Mouse (Mus musculus): ENCODE measurements around the gene Csrp1. TPM values are rescaled to one million over a fixed set of nuclear protein-coding genes. Genes with fewer than 3 reads are reported as not detected.
A peak's percentile ranks its signal among the peaks of the same experiment; 100 is the strongest.

Csrp1 gene
- total and polyA plus RNA-seq, 2 experiments from 2014 or later = 145 to 840 TPM

- Histone ChIP-seq H3K9me3 (replicated peaks; ENCODE audit: control insufficient read depth, low read length) (no peaks in the 10 kb centered on the region), H3K27me3 (ENCODE audit: control insufficient read depth, insufficient read depth, low read length) (no peaks in the 10 kb centered on the region), H3K9ac (replicated peaks; ENCODE audit: low read depth, low read length) (no peak overlapping the region), H3K4me3 (ENCODE audit: low read depth, low read length) (no peak overlapping the region), H3K4me2 (ENCODE audit: low read depth, low read length) (peak overlapping the region; percentile 9; the same call in 1 of the 2 replicates), H3K4me1 (ENCODE audit: control insufficient read depth, insufficient read depth) (peaks cover 40% of the 10 kb centered on the region), H3K36me3 (replicated peaks; ENCODE audit: control insufficient read depth, insufficient read depth, low read length) (no peaks in the 10 kb centered on the region), H3K27ac (ENCODE audit: low read depth) (peak overlapping the region; percentile 50)
- no peak for DNase-seq (ENCODE audit: low spot score)
- 39% methylated on average over 14 of the region's 14 CpGs for WGBS
- TF ChIP-seq EP300 (IDR thresholded peaks at IDR 0.05; ENCODE audit: low read depth) (0 out of 2 replicates have a peak, but pooled peaks have one; percentile 55), CTCF (IDR thresholded peaks at IDR 0.05; ENCODE audit: low read depth) (no peak)
- ATAC-seq (ENCODE audit: insufficient read depth, low read depth) = no peak
These were observed 46.4 kb upstream of the Csrp1 start for GRCm38 (mm10) chr1:135673423-135673822.

- Histone ChIP-seq H3K9me3 (replicated peaks; ENCODE audit: control insufficient read depth, low read length) (no peaks in the 10 kb centered on the region), H3K9ac (replicated peaks; ENCODE audit: low read depth, low read length) (no peak overlapping the region), H3K4me1 (ENCODE audit: control insufficient read depth, insufficient read depth) (peaks cover 30% of the 10 kb centered on the region), H3K36me3 (replicated peaks; ENCODE audit: control insufficient read depth, insufficient read depth, low read length) (no peaks in the 10 kb centered on the region), H3K4me2 (ENCODE audit: low read depth, low read length) (no peak overlapping the region), H3K27me3 (ENCODE audit: control insufficient read depth, insufficient read depth, low read length) (no peaks in the 10 kb centered on the region), H3K27ac (ENCODE audit: low read depth) (0 out of 2 replicates have a peak overlapping the region, but pooled peaks have one; percentile 11), H3K4me3 (ENCODE audit: low read depth, low read length) (no peak overlapping the region)
- ATAC-seq (ENCODE audit: insufficient read depth, low read depth) = peak; percentile 53; the same call in 1 of the 2 replicates
- peak; percentile 28 for TF ChIP-seq CTCF (IDR thresholded peaks at IDR 0.05; ENCODE audit: low read depth)
- TF ChIP-seq EP300 (IDR thresholded peaks at IDR 0.05; ENCODE audit: low read depth) = no peak
- no peak for DNase-seq (ENCODE audit: low spot score)
- 33% methylated on average over 11 of the region's 11 CpGs for WGBS
These were observed 44.3 kb upstream of the Csrp1 start for GRCm38 (mm10) chr1:135675449-135676129.

GRCm38 (mm10) chr1:135676247-135676646 lies 43.6 kb upstream of the Csrp1 start:
- Histone ChIP-seq H3K9ac (replicated peaks; ENCODE audit: low read depth, low read length) (no peak overlapping the region), H3K36me3 (replicated peaks; ENCODE audit: control insufficient read depth, insufficient read depth, low read length) (no peaks in the 10 kb centered on the region), H3K4me1 (ENCODE audit: control insufficient read depth, insufficient read depth) (peaks cover 30% of the 10 kb centered on the region), H3K4me3 (ENCODE audit: low read depth, low read length) (no peak overlapping the region), H3K9me3 (replicated peaks; ENCODE audit: control insufficient read depth, low read length) (no peaks in the 10 kb centered on the region), H3K4me2 (ENCODE audit: low read depth, low read length) (no peak overlapping the region), H3K27me3 (ENCODE audit: control insufficient read depth, insufficient read depth, low read length) (no peaks in the 10 kb centered on the region), H3K27ac (ENCODE audit: low read depth) (no peak overlapping the region)
- 75% methylated on average over 10 of the region's 10 CpGs for WGBS
- TF ChIP-seq CTCF (IDR thresholded peaks at IDR 0.05; ENCODE audit: low read depth) (no peak), EP300 (IDR thresholded peaks at IDR 0.05; ENCODE audit: low read depth) (no peak)
- no peak for ATAC-seq (ENCODE audit: insufficient read depth, low read depth)
- no peak for DNase-seq (ENCODE audit: low spot score)

- ATAC-seq (ENCODE audit: insufficient read depth, low read depth) = no peak
- WGBS = 60% methylated on average over 8 of the region's 8 CpGs
- TF ChIP-seq CTCF (IDR thresholded peaks at IDR 0.05; ENCODE audit: low read depth) (no peak), EP300 (IDR thresholded peaks at IDR 0.05; ENCODE audit: low read depth) (no peak)
These were observed 42.8 kb upstream of the Csrp1 start for GRCm38 (mm10) chr1:135676938-135677682.

GRCm38 (mm10) chr1:135678145-135678544 lies 41.7 kb upstream of the Csrp1 start:
- Histone ChIP-seq H3K9ac (replicated peaks; ENCODE audit: low read depth, low read length) (no peak overlapping the region), H3K27me3 (ENCODE audit: control insufficient read depth, insufficient read depth, low read length) (no peaks in the 10 kb centered on the region), H3K9me3 (replicated peaks; ENCODE audit: control insufficient read depth, low read length) (no peaks in the 10 kb centered on the region), H3K4me3 (ENCODE audit: low read depth, low read length) (no peak overlapping the region), H3K4me2 (ENCODE audit: low read depth, low read length) (no peak overlapping the region), H3K36me3 (replicated peaks; ENCODE audit: control insufficient read depth, insufficient read depth, low read length) (0 out of 2 replicates have a peak, but pooled peaks cover 3% of the 10 kb centered on the region), H3K4me1 (ENCODE audit: control insufficient read depth, insufficient read depth) (peaks cover 15% of the 10 kb centered on the region), H3K27ac (ENCODE audit: low read depth) (no peak overlapping the region)
- WGBS = 74% methylated on average over 6 of the region's 6 CpGs
- no peak for DNase-seq (ENCODE audit: low spot score)
- no peak for TF ChIP-seq EP300 (IDR thresholded peaks at IDR 0.05; ENCODE audit: low read depth)
- ATAC-seq (ENCODE audit: insufficient read depth, low read depth) = no peak

More at GRCm38 (mm10) chr1:135676938-135677682, 42.8 kb upstream of the Csrp1 start:
- Histone ChIP-seq H3K27me3 (ENCODE audit: control insufficient read depth, insufficient read depth, low read length) (no peaks in the 10 kb centered on the region), H3K36me3 (replicated peaks; ENCODE audit: control insufficient read depth, insufficient read depth, low read length) (no peaks in the 10 kb centered on the region), H3K4me3 (ENCODE audit: low read depth, low read length) (no peak overlapping the region), H3K9ac (replicated peaks; ENCODE audit: low read depth, low read length) (no peak overlapping the region), H3K4me2 (ENCODE audit: low read depth, low read length) (no peak overlapping the region), H3K27ac (ENCODE audit: low read depth) (no peak overlapping the region), H3K9me3 (replicated peaks; ENCODE audit: control insufficient read depth, low read length) (no peaks in the 10 kb centered on the region), H3K4me1 (ENCODE audit: control insufficient read depth, insufficient read depth) (peaks cover 23% of the 10 kb centered on the region)
- no peak for DNase-seq (ENCODE audit: low spot score)
